ENCODE assay signal across 22 mouse cellular contexts in genomic region chr2:72311486-72311885, GRCm38 (mm10). TPM values are rescaled to one million over a fixed set of nuclear protein-coding genes. Genes with fewer than 3 reads are reported as not detected.
DNase-seq lines count a peak whose midpoint lies in the region; ATAC-seq lines count a peak whose summit lies in the region.
"Had no signal": no experiment of that assay in that cellular context is flagged by ENCODE, and none has a peak within 500 bp of the region (broad histone marks: within the 10 kb centered on the region; RNA-seq: fewer than 3 reads in every experiment).

No protein-coding gene starts in this region.

- peak overlapping the region; percentile 41 for H3K4me2 ChIP-seq in heart, embryonic 13.5 days
- H3K4me2 ChIP-seq in kidney, embryonic 16.5 days (replicated peaks; ENCODE audit: low read depth, low read length), result no peak overlapping the region
- H3K4me2 ChIP-seq in kidney, embryonic 14.5 days (replicated peaks; ENCODE audit: low read depth, low read length), result no peak overlapping the region
- no peak overlapping the region for H3K4me2 ChIP-seq in lung, embryonic 15.5 days
- H3K4me2 ChIP-seq: embryonic facial prominence, embryonic 12.5 days; forebrain, embryonic 12.5 days; limb, embryonic 15.5 days had no signal

- 35% methylated on average over 8 of the region's 8 CpGs for WGBS in heart, embryonic 13.5 days
- 56% methylated on average over 8 of the region's 8 CpGs for WGBS in kidney, embryonic 16.5 days
- WGBS in kidney, embryonic 14.5 days, result 53% methylated on average over 8 of the region's 8 CpGs
- WGBS in lung, embryonic 15.5 days, result 62% methylated on average over 8 of the region's 8 CpGs

- peaks cover 57% of the 10 kb centered on the region for H3K4me1 ChIP-seq in heart, embryonic 13.5 days
- H3K4me1 ChIP-seq in kidney, embryonic 16.5 days (ENCODE audit: insufficient read depth, low read length), result peaks cover 11% of the 10 kb centered on the region; the same call in 1 of the 2 replicates
- H3K4me1 ChIP-seq in kidney, embryonic 14.5 days (ENCODE audit: control insufficient read depth, insufficient read depth, low read length), result peaks cover 6% of the 10 kb centered on the region; the same call in 1 of the 2 replicates
- peaks cover 31% of the 10 kb centered on the region for H3K4me1 ChIP-seq in lung, embryonic 15.5 days
- H3K4me1 ChIP-seq: embryonic facial prominence, embryonic 12.5 days; forebrain, embryonic 12.5 days had no signal

- peak overlapping the region; percentile 37; the same call in 1 of the 2 replicates for H3K9ac ChIP-seq in heart, embryonic 13.5 days
- 0 out of 2 replicates have a peak overlapping the region, but pooled peaks have one; percentile 4 for H3K9ac ChIP-seq in kidney, embryonic 16.5 days (replicated peaks; ENCODE audit: low read length)
- H3K9ac ChIP-seq in kidney, embryonic 14.5 days (ENCODE audit: low read depth, low read length), result no peak overlapping the region
- H3K9ac ChIP-seq in lung, embryonic 15.5 days, result no peak overlapping the region
- H3K9ac ChIP-seq: embryonic facial prominence, embryonic 12.5 days; forebrain, embryonic 12.5 days; limb, embryonic 15.5 days; liver, embryonic 14.5 days had no signal

- no peak overlapping the region for H3K4me3 ChIP-seq in heart, embryonic 13.5 days
- H3K4me3 ChIP-seq in kidney, embryonic 16.5 days (ENCODE audit: low read length), result no peak overlapping the region
- no peak overlapping the region for H3K4me3 ChIP-seq in kidney, embryonic 14.5 days (ENCODE audit: low read length)
- no peak overlapping the region for H3K4me3 ChIP-seq in lung, embryonic 15.5 days
- H3K4me3 ChIP-seq: embryonic facial prominence, embryonic 12.5 days; forebrain, embryonic 12.5 days; limb, embryonic 15.5 days; midbrain, embryonic 10.5 days had no signal

- peak overlapping the region; percentile 45; the same call in 1 of the 2 replicates for H3K27ac ChIP-seq in heart, embryonic 13.5 days (replicated peaks)
- no peak overlapping the region for H3K27ac ChIP-seq in kidney, embryonic 16.5 days (ENCODE audit: low read length)
- no peak overlapping the region for H3K27ac ChIP-seq in kidney, embryonic 14.5 days (ENCODE audit: low read depth, low read length)
- peak overlapping the region; percentile 25; the same call in 1 of the 2 replicates for H3K27ac ChIP-seq in lung, embryonic 15.5 days
- H3K27ac ChIP-seq: embryonic facial prominence, embryonic 12.5 days; forebrain, embryonic 12.5 days; hindbrain, postnatal 0 days; limb, embryonic 15.5 days; liver, embryonic 14.5 days; midbrain, embryonic 10.5 days had no signal

- DNase-seq in adrenal gland, postnatal 14 days, result peak; percentile 26
- DNase-seq in adrenal gland, adult 2 months, result no peak
- DNase-seq in heart, adult 8-10 months (ENCODE audit: low spot score), result no peak
- DNase-seq in lung, postnatal 36 days, result no peak
- DNase-seq: adrenal gland, postnatal 10 days; cerebellum, adult 2 months; cerebellum, postnatal 25 days; left cerebral cortex, postnatal 4 days; thymus, adult 18-20 months; thymus, postnatal 36 days had no signal

- H3K9me3 ChIP-seq in heart, embryonic 13.5 days, result no peaks in the 10 kb centered on the region
- H3K9me3 ChIP-seq in kidney, embryonic 16.5 days (ENCODE audit: low read length), result no peaks in the 10 kb centered on the region
- no peaks in the 10 kb centered on the region for H3K9me3 ChIP-seq in kidney, embryonic 14.5 days (ENCODE audit: control insufficient read depth, low read length)
- H3K9me3 ChIP-seq in lung, embryonic 15.5 days, result no peaks in the 10 kb centered on the region
- H3K9me3 ChIP-seq: embryonic facial prominence, embryonic 12.5 days; forebrain, embryonic 12.5 days; limb, embryonic 15.5 days; midbrain, embryonic 10.5 days had no signal

- H3K27me3 ChIP-seq in heart, embryonic 13.5 days (replicated peaks), result no peaks in the 10 kb centered on the region
- no peaks in the 10 kb centered on the region for H3K27me3 ChIP-seq in kidney, embryonic 16.5 days (ENCODE audit: insufficient read depth, low read length)
- no peaks in the 10 kb centered on the region for H3K27me3 ChIP-seq in kidney, embryonic 14.5 days (ENCODE audit: control insufficient read depth, insufficient read depth, low read length)
- H3K27me3 ChIP-seq in lung, embryonic 15.5 days, result no peaks in the 10 kb centered on the region
- H3K27me3 ChIP-seq: embryonic facial prominence, embryonic 12.5 days; forebrain, embryonic 12.5 days; limb, embryonic 15.5 days had no signal

- ATAC-seq in heart, embryonic 13.5 days (ENCODE audit: extremely low read depth, insufficient number of reproducible peaks, low FRiP score, low TSS enrichment), result no peak
- no peak for ATAC-seq in kidney, embryonic 16.5 days (ENCODE audit: low FRiP score, low TSS enrichment)
- no peak for ATAC-seq in kidney, embryonic 14.5 days (ENCODE audit: low FRiP score, low TSS enrichment)
- no peak for ATAC-seq in lung, embryonic 15.5 days (ENCODE audit: borderline replicate concordance, extremely low read depth, low FRiP score, low TSS enrichment)
- ATAC-seq: activated CD4-positive, CD25-positive, alpha-beta regulatory T cell, adult 4 months; hindbrain, postnatal 0 days; intestine, embryonic 16.5 days had no signal

- H3K36me3 ChIP-seq in heart, embryonic 13.5 days, result peaks cover 13% of the 10 kb centered on the region
- H3K36me3 ChIP-seq in kidney, embryonic 16.5 days (ENCODE audit: insufficient read depth, low read length), result no peaks in the 10 kb centered on the region
- H3K36me3 ChIP-seq in kidney, embryonic 14.5 days (ENCODE audit: control insufficient read depth, insufficient read depth, low read length), result no peaks in the 10 kb centered on the region
- 0 out of 2 replicates have a peak, but pooled peaks cover 5% of the 10 kb centered on the region for H3K36me3 ChIP-seq in lung, embryonic 15.5 days
- H3K36me3 ChIP-seq: embryonic facial prominence, embryonic 12.5 days; forebrain, embryonic 12.5 days; limb, embryonic 15.5 days; midbrain, embryonic 10.5 days had no signal

RNA-seq across cellular contexts. Expression of gene Map3k20, which starts 26.0 kb away (rescaled TPM):
- 33.5 and 36.1 TPM in 2 replicates for total RNA-seq in adrenal gland, postnatal 14 days (2021)
- 10 to 100 TPM; 25.8 to 27.3 TPM for total RNA-seq in adrenal gland, adult 2 months (2021)
- 3.3 and 5.1 TPM in 2 replicates for polyA plus RNA-seq in adrenal gland, adult 2 months (2012; rRNA removed)
- polyA plus RNA-seq in heart, embryonic 13.5 days (2015; fragmentation: Nextera tagmentation; extraction: Ambion mirVana), result 43.9 and 44.8 TPM in 2 replicates
- total RNA-seq in heart, adult 8-10 months (2022), result 100 to 1,000 TPM; 281 to 324 (median 299) TPM
- polyA plus RNA-seq in kidney, embryonic 16.5 days (2015; fragmentation: Nextera tagmentation; extraction: Ambion mirVana), result 13.9 and 14.0 TPM in 2 replicates
- 9.8 and 15.7 TPM in 2 replicates for polyA plus RNA-seq in kidney, embryonic 14.5 days (2014; fragmentation: Nextera tagmentation; extraction: Ambion mirVana)
- polyA plus RNA-seq in lung, embryonic 15.5 days (2015; fragmentation: Nextera tagmentation; extraction: Ambion mirVana), result 30.2 and 31.2 TPM in 2 replicates

Comparison
In these comparisons a context has a peak if more than half of its experiments do, and no peak if none do; other contexts are left out.
1. H3K9ac ChIP-seq: peak in heart, embryonic 13.5 days (single experiment) and kidney, embryonic 16.5 days (single experiment); none in kidney, embryonic 14.5 days (single experiment) and lung, embryonic 15.5 days (single experiment).
2. H3K27ac ChIP-seq: peak in heart, embryonic 13.5 days (single experiment) and lung, embryonic 15.5 days (single experiment); none in kidney, embryonic 16.5 days (single experiment) and kidney, embryonic 14.5 days (single experiment).